Mouse (Mus musculus) midbrain, embryonic 16.5 days (tissue): ENCODE measurements around the gene Kcnt2. TPM values are rescaled to one million over a fixed set of nuclear protein-coding genes. Genes with fewer than 3 reads are reported as not detected.

Experiments used
- ATAC-seq: fragments of 200-750 bp; cut with Nextera tagmentation; 2 replicates; pipeline ENCODE4 v1.8.0; 2017; ENCODE audit warnings: moderate TSS enrichment
- H3K27ac ChIP-seq: fragments of 300-500 bp; sonication (generic); 2 replicates; pipeline ENCODE4 v1.5.1; 2014; ENCODE audit warnings: mild to moderate bottlenecking, low read length, mixed read lengths
- H3K27me3 ChIP-seq: fragments of 300-500 bp; sonication (generic); 2 replicates; pipeline ENCODE4 v1.6.1; 2014; ENCODE audit warnings: low read depth, low read length, mixed read lengths; ENCODE audit not compliant: control insufficient read depth, insufficient read depth
- H3K36me3 ChIP-seq: fragments of 300-500 bp; sonication (generic); 2 replicates; pipeline ENCODE4 v1.6.1; 2014; ENCODE audit warnings: mild to moderate bottlenecking, low read length, moderate library complexity, mixed read lengths; ENCODE audit not compliant: control insufficient read depth, insufficient read depth
- H3K4me1 ChIP-seq: fragments of 300-500 bp; sonication (generic); 2 replicates; pipeline ENCODE4 v1.6.1; 2014; ENCODE audit warnings: mild to moderate bottlenecking, low read length, mixed read lengths; ENCODE audit not compliant: control insufficient read depth, insufficient read depth
- H3K4me2 ChIP-seq: fragments of 300-500 bp; sonication (generic); 2 replicates; pipeline ENCODE4 v1.6.1; 2014; ENCODE audit warnings: mild to moderate bottlenecking, low read length, mixed read lengths
- H3K4me3 ChIP-seq: fragments of 300-500 bp; sonication (generic); 2 replicates; pipeline ENCODE4 v1.5.1; 2014; ENCODE audit warnings: low read depth, mild to moderate bottlenecking, low read length, moderate library complexity, mixed read lengths
- H3K9ac ChIP-seq: fragments of 300-500 bp; sonication (generic); 2 replicates; pipeline ENCODE4 v1.6.1; 2014; ENCODE audit warnings: low read depth, low read length, mixed read lengths
- H3K9me3 ChIP-seq: fragments of 300-500 bp; sonication (generic); replicated peaks from 2 replicates; pipeline ENCODE4 v1.6.1; 2014; ENCODE audit warnings: mild to moderate bottlenecking, low read length, mixed read lengths; ENCODE audit not compliant: control insufficient read depth, poor library complexity, severe bottlenecking
- WGBS: fragments of 180-500 bp; shearing (Covaris S2); extraction: QIAGEN DNeasy Blood & Tissue Kit; methylation state at CpG from one replicate; pipeline ENCODE4 v1.1.7; 2014; 5-methylcytosine and 5-hydroxymethylcytosine counted together
- polyA plus RNA-seq: library from polyadenylated mRNA; unstranded; fragments of >200 nt; fragmentation: Nextera tagmentation; extraction: Ambion mirVana; gene quantifications from 2 replicates; pipeline ENCODE4 v1.2.1, GENCODE M21; 2015

Kcnt2 gene
- polyA plus RNA-seq, 1 experiment from 2014 or later, result 3.8 TPM

GRCm38 (mm10) chr1:140273624-140274023 is 27.7 kb downstream of the Kcnt2 start:
- Histone ChIP-seq H3K4me1 (no peaks in the 10 kb centered on the region), H3K9ac (no peak overlapping the region), H3K9me3 (no peaks in the 10 kb centered on the region), H3K4me3 (no peak overlapping the region), H3K4me2 (no peak overlapping the region), H3K27ac (no peak overlapping the region), H3K27me3 (no peaks in the 10 kb centered on the region), H3K36me3 (no peaks in the 10 kb centered on the region)
- ATAC-seq, result no peak
- WGBS, result 92% methylated on average over 3 of the region's 3 CpGs

DNA sequence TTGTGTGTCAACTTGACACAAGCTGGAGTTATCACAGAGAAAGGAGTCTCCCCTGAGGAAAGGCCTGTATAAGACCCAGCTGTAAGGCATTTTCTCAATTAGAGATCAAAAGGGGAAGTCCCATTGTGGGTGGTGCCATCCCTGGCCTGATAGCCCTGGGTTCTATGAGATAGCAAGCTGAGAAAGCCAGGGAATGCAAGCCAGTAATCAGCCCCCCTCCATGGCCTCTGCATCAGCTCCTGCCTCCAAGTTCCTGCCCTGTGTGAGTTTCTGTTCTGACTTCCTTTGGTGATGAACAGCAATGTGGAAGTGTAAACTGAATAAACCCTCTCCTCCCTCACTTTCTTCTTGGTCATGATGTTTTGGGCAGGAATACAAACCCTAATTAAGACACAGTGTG is 29.9 kb downstream of the Kcnt2 start:
- Histone ChIP-seq H3K4me1 (no peaks in the 10 kb centered on the region), H3K4me3 (no peak overlapping the region), H3K9me3 (peaks cover 3% of the 10 kb centered on the region; the same call in 1 of the 2 replicates), H3K27me3 (no peaks in the 10 kb centered on the region), H3K27ac (no peak overlapping the region), H3K36me3 (no peaks in the 10 kb centered on the region), H3K9ac (no peak overlapping the region), H3K4me2 (no peak overlapping the region)
- ATAC-seq, result no peak

DNA sequence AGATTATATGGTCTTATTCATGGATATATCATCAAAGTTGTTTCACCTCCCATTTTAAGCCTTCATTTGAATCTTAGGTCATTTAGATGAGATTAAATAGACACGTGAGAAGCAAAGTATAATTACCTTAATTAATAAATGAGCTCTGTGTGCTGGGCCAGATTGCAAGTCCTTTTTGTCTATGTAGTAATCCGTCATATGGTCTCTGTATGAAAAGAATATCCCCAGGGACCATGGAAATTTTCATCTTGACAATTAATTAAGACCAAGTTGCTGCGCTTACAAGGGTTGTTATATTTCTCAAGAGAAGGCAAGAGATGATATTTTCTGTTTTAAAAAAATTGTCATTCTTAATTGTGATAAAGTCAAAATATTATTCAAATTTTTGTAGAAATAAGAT is 47.2 kb downstream of the Kcnt2 start:
- ATAC-seq, result no peak
- Histone ChIP-seq H3K36me3 (no peaks in the 10 kb centered on the region), H3K9ac (no peak overlapping the region), H3K4me3 (no peak overlapping the region), H3K27ac (no peak overlapping the region), H3K9me3 (no peaks in the 10 kb centered on the region), H3K4me1 (no peaks in the 10 kb centered on the region), H3K27me3 (no peaks in the 10 kb centered on the region), H3K4me2 (no peak overlapping the region)
- 44% methylated on average over 3 of the region's 3 CpGs for WGBS

DNA sequence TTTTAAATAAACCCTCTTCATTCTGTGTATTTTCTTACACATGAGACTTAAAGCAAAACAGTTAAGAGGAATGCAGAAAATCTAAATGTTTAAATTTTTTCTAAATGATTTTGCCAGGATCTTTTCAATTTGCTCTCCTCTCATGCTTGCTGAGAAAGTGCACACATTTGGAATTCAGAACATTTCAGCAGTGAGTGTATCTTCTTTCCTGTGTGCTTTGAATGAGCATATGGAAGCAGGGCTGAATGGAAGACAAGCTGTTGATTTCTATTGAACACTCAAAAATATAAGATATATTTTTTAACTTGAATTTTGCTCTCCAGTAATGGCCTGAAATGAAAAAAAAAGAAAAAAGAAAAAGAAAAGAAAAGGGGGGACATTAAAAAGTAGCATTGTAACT is 49.5 kb downstream of the Kcnt2 start:
- Histone ChIP-seq H3K27me3 (no peaks in the 10 kb centered on the region), H3K27ac (no peak overlapping the region), H3K9ac (no peak overlapping the region), H3K9me3 (peaks cover 4% of the 10 kb centered on the region; the same call in 1 of the 2 replicates), H3K4me2 (no peak overlapping the region), H3K36me3 (no peaks in the 10 kb centered on the region), H3K4me3 (no peak overlapping the region), H3K4me1 (no peaks in the 10 kb centered on the region)
- ATAC-seq, result no peak

- no peak overlapping the region for H3K4me3 ChIP-seq
Observed at GRCm38 (mm10) chr1:140304244-140304643, 58.3 kb downstream of the Kcnt2 start.

DNA sequence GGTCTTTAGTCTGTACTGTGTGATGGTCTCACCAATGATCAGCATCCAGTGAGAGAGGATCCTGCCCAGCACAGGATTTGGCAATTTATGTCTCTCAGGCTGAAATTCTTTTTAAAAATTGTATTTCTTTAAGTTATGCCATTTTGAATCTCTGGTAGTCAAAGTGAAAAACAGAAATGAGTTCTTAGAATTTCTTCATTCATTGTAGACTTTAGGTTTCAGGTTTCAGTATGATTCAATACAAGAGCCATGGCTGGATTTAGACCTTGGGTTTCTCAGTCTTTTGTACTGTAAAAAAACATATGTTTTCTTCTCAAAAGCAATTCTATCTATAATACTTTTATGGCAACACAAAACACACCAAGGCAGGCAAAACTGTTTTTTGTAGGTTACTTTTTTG is 59.4 kb downstream of the Kcnt2 start:
- H3K9ac ChIP-seq, result no peak overlapping the region
- H3K9me3 ChIP-seq, result peaks cover 3% of the 10 kb centered on the region; the same call in 1 of the 2 replicates
- H3K4me3 ChIP-seq, result no peak overlapping the region
- H3K27me3 ChIP-seq, result no peaks in the 10 kb centered on the region
- no peak overlapping the region for H3K27ac ChIP-seq
- H3K4me2 ChIP-seq, result no peak overlapping the region
- no peaks in the 10 kb centered on the region for H3K36me3 ChIP-seq
- H3K4me1 ChIP-seq, result no peaks in the 10 kb centered on the region
- no peak for ATAC-seq

More at GRCm38 (mm10) chr1:140304244-140304643, 58.3 kb downstream of the Kcnt2 start:
- no peaks in the 10 kb centered on the region for H3K27me3 ChIP-seq
- no peak overlapping the region for H3K9ac ChIP-seq
- H3K36me3 ChIP-seq, result no peaks in the 10 kb centered on the region
- 94% methylated on average over 1 of the region's 1 CpGs for WGBS
- no peak overlapping the region for H3K4me2 ChIP-seq
- H3K27ac ChIP-seq, result no peak overlapping the region
- no peak for ATAC-seq
- H3K4me1 ChIP-seq, result no peaks in the 10 kb centered on the region
- peaks cover 7% of the 10 kb centered on the region for H3K9me3 ChIP-seq

- Histone ChIP-seq H3K4me3 (no peak overlapping the region), H3K4me2 (no peak overlapping the region), H3K4me1 (no peaks in the 10 kb centered on the region), H3K27me3 (no peaks in the 10 kb centered on the region), H3K27ac (no peak overlapping the region), H3K9me3 (peaks cover 3% of the 10 kb centered on the region; the same call in 1 of the 2 replicates), H3K9ac (no peak overlapping the region), H3K36me3 (no peaks in the 10 kb centered on the region)
- 88% methylated on average over 2 of the region's 2 CpGs for WGBS
- ATAC-seq, result no peak
Observed at GRCm38 (mm10) chr1:140306339-140306738, 60.4 kb downstream of the Kcnt2 start.

DNA sequence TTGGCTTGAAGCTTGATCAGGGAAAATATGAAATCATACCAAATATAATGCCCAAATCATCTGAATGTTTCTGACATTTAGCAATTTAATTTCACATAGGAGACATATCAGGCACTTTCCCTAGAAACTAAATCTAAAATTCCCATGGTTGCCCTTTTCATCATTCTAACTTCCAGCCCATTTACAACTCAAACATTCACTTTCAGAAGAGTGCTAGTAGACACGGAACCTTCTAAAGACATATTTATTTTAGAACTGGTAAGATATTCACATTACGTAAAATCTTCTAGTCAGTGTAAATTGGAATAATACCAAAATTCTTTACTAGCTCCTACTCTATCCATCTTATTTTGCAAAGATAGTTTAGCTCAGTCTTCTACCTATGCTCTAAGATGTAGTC is 64.8 kb downstream of the Kcnt2 start:
- Histone ChIP-seq H3K4me1 (no peaks in the 10 kb centered on the region), H3K9ac (no peak overlapping the region), H3K4me3 (no peak overlapping the region), H3K9me3 (no peaks in the 10 kb centered on the region), H3K27ac (no peak overlapping the region), H3K4me2 (no peak overlapping the region), H3K27me3 (no peaks in the 10 kb centered on the region), H3K36me3 (no peaks in the 10 kb centered on the region)
- 91% methylated on average over 2 of the region's 2 CpGs for WGBS
- no peak for ATAC-seq

GRCm38 (mm10) chr1:140325088-140325487 is 79.1 kb downstream of the Kcnt2 start:
- WGBS, result 94% methylated on average over 3 of the region's 3 CpGs
- Histone ChIP-seq H3K27me3 (no peaks in the 10 kb centered on the region), H3K36me3 (no peaks in the 10 kb centered on the region), H3K4me1 (no peaks in the 10 kb centered on the region), H3K4me3 (no peak overlapping the region), H3K9me3 (no peaks in the 10 kb centered on the region), H3K4me2 (no peak overlapping the region), H3K9ac (no peak overlapping the region), H3K27ac (no peak overlapping the region)
- no peak for ATAC-seq

GRCm38 (mm10) chr1:140326709-140327108 is 80.8 kb downstream of the Kcnt2 start:
- Histone ChIP-seq H3K36me3 (no peaks in the 10 kb centered on the region), H3K9ac (no peak overlapping the region), H3K27me3 (no peaks in the 10 kb centered on the region), H3K4me2 (no peak overlapping the region), H3K27ac (no peak overlapping the region), H3K4me1 (no peaks in the 10 kb centered on the region), H3K4me3 (no peak overlapping the region), H3K9me3 (no peaks in the 10 kb centered on the region)
- WGBS, result 94% methylated on average over 3 of the region's 3 CpGs
- no peak for ATAC-seq
